Mouse (Mus musculus) intestine, embryonic 14.5 days (tissue): Measurements from ENCODE around the gene Hoxc13. TPM values are rescaled to one million over a fixed set of nuclear protein-coding genes. Genes with fewer than 3 reads are reported as not detected.

Experiments used
- ATAC-seq: fragments of 200-750 bp; cut with Nextera tagmentation; replicated peaks from 2 replicates; pipeline ENCODE4 v1.8.0; 2017; ENCODE audit warnings: low read depth, moderate number of reproducible peaks, moderate TSS enrichment, moderate library complexity; ENCODE audit not compliant: low FRiP score, low TSS enrichment
- DNase-seq: peaks from one replicate; pipeline ENCODE4 v3.0.0-alpha.2; 2018; ENCODE audit warnings: low spot score
- H3K27ac ChIP-seq: fragments of 300-500 bp; sonication (generic); 2 replicates; pipeline ENCODE4 v1.5.1; 2014; ENCODE audit warnings: low read depth, mild to moderate bottlenecking, control low read depth
- H3K27me3 ChIP-seq: fragments of 300-500 bp; sonication (generic); replicated peaks from 2 replicates; pipeline ENCODE4 v1.6.1; 2014; ENCODE audit warnings: low read length, control low read depth; ENCODE audit not compliant: control insufficient read depth, insufficient read depth
- H3K36me3 ChIP-seq: fragments of 300-500 bp; sonication (generic); 2 replicates; pipeline ENCODE4 v1.6.1; 2014; ENCODE audit warnings: low read length, control low read depth; ENCODE audit not compliant: control insufficient read depth, insufficient read depth
- H3K4me1 ChIP-seq: fragments of 300-500 bp; sonication (generic); replicated peaks from 2 replicates; pipeline ENCODE4 v1.6.1; 2014; ENCODE audit warnings: low read length, control low read depth, mixed read lengths; ENCODE audit not compliant: control insufficient read depth, insufficient read depth
- H3K4me2 ChIP-seq: fragments of 300-500 bp; sonication (generic); 2 replicates; pipeline ENCODE4 v1.6.1; 2014; ENCODE audit warnings: low read length
- H3K4me3 ChIP-seq: fragments of 300-500 bp; sonication (generic); 2 replicates; pipeline ENCODE4 v1.5.1; 2014; ENCODE audit warnings: low read depth, low read length, control low read depth, mixed read lengths
- H3K9ac ChIP-seq: fragments of 300-500 bp; sonication (generic); 2 replicates; pipeline ENCODE4 v1.6.1; 2014; ENCODE audit warnings: mild to moderate bottlenecking, low read length
- H3K9me3 ChIP-seq: fragments of 300-500 bp; sonication (generic); 2 replicates; pipeline ENCODE4 v1.6.1; 2016; ENCODE audit warnings: low read length, control low read depth; ENCODE audit not compliant: control insufficient read depth
- WGBS: fragments of 180-500 bp; shearing (Covaris S2); extraction: QIAGEN DNeasy Blood & Tissue Kit; methylation state at CpG from one replicate; pipeline ENCODE4 v1.1.7; 2014; 5-methylcytosine and 5-hydroxymethylcytosine counted together
- polyA plus RNA-seq: library from polyadenylated mRNA; unstranded; fragments of >200 nt; fragmentation: Nextera tagmentation; extraction: Ambion mirVana; gene quantifications from 2 replicates; pipeline ENCODE4 v1.2.1, GENCODE M21; 2014

The Hoxc13 gene
- polyA plus RNA-seq, 1 experiment from 2014 or later, result not detected

GRCm38 (mm10) chr15:102955007-102955382 is 34.1 kb downstream of the Hoxc13 start:
- no peak for ATAC-seq
- no peak overlapping the region for H3K9ac ChIP-seq
- no peak for DNase-seq
- H3K9me3 ChIP-seq, result no peaks in the 10 kb centered on the region
- H3K4me2 ChIP-seq, result no peak overlapping the region
- 0 out of 2 replicates have a peak, but pooled peaks cover 1% of the 10 kb centered on the region for H3K4me1 ChIP-seq
- H3K36me3 ChIP-seq, result no peaks in the 10 kb centered on the region
- no peak overlapping the region for H3K27ac ChIP-seq
- 1% methylated on average over 27 of the region's 28 CpGs for WGBS
- H3K27me3 ChIP-seq, result peaks cover 100% of the 10 kb centered on the region
- H3K4me3 ChIP-seq, result peak overlapping the region; percentile 8; the same call in 1 of the 2 replicates

DNA sequence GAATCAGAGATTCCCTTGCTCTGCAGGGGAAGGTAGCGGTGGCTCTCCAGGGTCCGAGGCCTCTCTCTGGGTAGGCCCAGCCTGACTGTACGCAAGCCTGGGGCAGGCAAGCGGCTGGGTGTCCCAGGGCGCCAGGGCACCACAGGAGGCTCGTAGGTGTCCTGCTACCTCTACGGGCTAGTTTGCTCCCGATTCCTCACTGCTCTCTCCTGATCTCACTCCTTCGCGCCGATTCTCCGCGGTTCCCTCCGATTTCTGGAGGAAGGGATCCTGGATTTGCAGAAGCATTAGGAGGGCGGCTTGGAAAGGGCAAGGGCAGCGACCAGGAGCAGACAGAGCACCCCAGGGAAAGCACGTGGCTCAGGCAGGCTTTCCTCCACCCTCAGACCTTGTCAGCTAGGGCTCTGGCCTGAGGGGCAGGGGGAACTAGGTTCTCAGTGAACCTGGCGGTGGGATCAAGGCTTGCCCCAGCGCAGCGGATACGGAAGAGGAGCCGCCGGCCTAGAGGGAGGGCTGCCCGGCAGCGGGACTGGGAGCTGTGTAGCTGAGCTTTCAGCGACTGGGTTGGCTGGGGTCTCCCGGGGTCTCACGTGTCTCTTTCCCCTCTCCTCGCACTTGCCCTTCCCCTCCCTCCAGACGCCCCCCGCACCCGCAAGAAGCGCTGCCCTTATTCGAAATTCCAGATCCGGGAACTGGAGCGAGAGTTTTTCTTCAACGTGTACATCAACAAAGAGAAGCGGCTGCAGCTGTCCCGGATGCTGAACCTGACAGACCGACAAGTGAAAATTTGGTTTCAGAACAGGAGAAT is 35.1 kb downstream of the Hoxc13 start:
- Histone ChIP-seq H3K27me3 (peaks cover 100% of the 10 kb centered on the region), H3K9me3 (no peaks in the 10 kb centered on the region), H3K9ac (0 out of 2 replicates have a peak overlapping the region, but pooled peaks have one; percentile 13), H3K36me3 (no peaks in the 10 kb centered on the region), H3K4me3 (peak overlapping the region; percentile 6; the same call in 1 of the 2 replicates), H3K27ac (no peak overlapping the region), H3K4me2 (0 out of 2 replicates have a peak overlapping the region, but pooled peaks have one; percentile 1), H3K4me1 (peaks cover 4% of the 10 kb centered on the region; the same call in 1 of the 2 replicates)
- WGBS, result 1% methylated on average over 40 of the region's 40 CpGs
- DNase-seq (peak; percentile 77), ATAC-seq (no peak)

GRCm38 (mm10) chr15:102956906-102957305 is 36.0 kb downstream of the Hoxc13 start:
- Histone ChIP-seq H3K27me3 (peaks cover 100% of the 10 kb centered on the region), H3K4me3 (no peak overlapping the region), H3K4me1 (peaks cover 4% of the 10 kb centered on the region; the same call in 1 of the 2 replicates), H3K9ac (no peak overlapping the region), H3K4me2 (no peak overlapping the region), H3K9me3 (no peaks in the 10 kb centered on the region), H3K27ac (no peak overlapping the region), H3K36me3 (no peaks in the 10 kb centered on the region)
- no peak for ATAC-seq
- no peak for DNase-seq
- 3% methylated on average over 12 of the region's 12 CpGs for WGBS

DNA sequence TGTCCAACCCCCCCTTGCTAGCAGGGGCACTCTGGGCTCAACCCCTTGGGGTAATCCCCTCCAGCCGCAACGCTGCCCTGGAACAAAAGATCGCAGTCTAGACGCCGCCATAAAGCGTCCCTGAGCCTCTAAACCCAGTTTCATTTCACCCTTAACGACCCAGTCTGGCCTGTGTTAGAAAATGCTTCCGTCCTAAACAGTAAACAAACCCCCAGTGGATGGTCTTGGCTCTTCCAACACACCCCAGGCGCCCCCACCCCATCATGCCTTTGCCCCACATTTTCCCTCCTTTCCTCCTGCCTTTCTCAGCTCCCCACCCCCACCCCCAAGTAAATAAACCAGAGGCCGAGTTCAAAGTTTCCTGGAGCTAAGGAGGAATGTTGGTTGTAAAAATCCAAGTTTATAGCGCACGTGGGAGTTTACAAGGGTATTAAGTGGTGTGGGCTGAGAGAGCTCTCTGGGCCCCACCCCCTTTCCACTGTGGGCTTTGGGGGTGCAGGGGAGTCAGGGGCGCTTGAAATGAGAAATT is 38.8 kb downstream of the Hoxc13 start:
- Histone ChIP-seq H3K27me3 (peaks cover 99% of the 10 kb centered on the region), H3K27ac (no peak overlapping the region), H3K4me1 (peaks cover 4% of the 10 kb centered on the region; the same call in 1 of the 2 replicates), H3K4me3 (no peak overlapping the region; the same call in 1 of the 2 replicates), H3K36me3 (no peaks in the 10 kb centered on the region), H3K9me3 (no peaks in the 10 kb centered on the region), H3K9ac (no peak overlapping the region), H3K4me2 (peak overlapping the region; percentile 30)
- DNase-seq (no peak), ATAC-seq (no peak)
- WGBS, result under 1% methylated on average over 13 of the region's 13 CpGs

GRCm38 (mm10) chr15:102961728-102962127 is 40.8 kb downstream of the Hoxc13 start:
- peaks cover 4% of the 10 kb centered on the region; the same call in 1 of the 2 replicates for H3K4me1 ChIP-seq
- H3K4me2 ChIP-seq, result peak overlapping the region; percentile 1
- no peak overlapping the region for H3K4me3 ChIP-seq
- DNase-seq (no peak), ATAC-seq (no peak)
- no peaks in the 10 kb centered on the region for H3K36me3 ChIP-seq
- no peak overlapping the region for H3K9ac ChIP-seq
- no peak overlapping the region for H3K27ac ChIP-seq
- no peaks in the 10 kb centered on the region for H3K9me3 ChIP-seq
- 1% methylated on average over 6 of the region's 6 CpGs for WGBS
- H3K27me3 ChIP-seq, result peaks cover 99% of the 10 kb centered on the region

DNA sequence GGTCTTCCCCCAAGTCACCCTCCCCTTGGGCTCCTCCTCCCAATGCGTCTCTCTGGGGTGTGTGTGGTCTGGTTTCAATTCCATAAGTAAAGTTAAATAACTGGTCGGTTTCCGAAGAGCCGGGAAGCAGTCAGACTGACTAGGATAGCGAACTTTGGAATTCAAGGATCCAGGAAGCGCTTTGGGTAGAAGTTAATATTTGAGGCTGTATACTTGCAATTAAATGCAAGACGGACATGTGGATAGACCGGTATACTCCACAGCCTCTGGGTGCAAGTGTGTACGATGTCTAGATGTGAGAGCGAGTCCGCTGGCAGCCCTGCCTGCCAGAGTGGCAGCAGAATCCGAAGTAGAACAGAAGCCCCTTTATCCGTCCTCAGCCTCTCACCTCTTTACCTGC is 41.6 kb downstream of the Hoxc13 start:
- ATAC-seq (no peak), DNase-seq (peak; percentile 76)
- Histone ChIP-seq H3K4me2 (peak overlapping the region; percentile 12; the same call in 1 of the 2 replicates), H3K4me1 (peaks cover 4% of the 10 kb centered on the region; the same call in 1 of the 2 replicates), H3K9ac (no peak overlapping the region), H3K27me3 (peaks cover 99% of the 10 kb centered on the region), H3K27ac (no peak overlapping the region), H3K9me3 (no peaks in the 10 kb centered on the region), H3K4me3 (no peak overlapping the region), H3K36me3 (no peaks in the 10 kb centered on the region)
- WGBS, result 4% methylated on average over 13 of the region's 13 CpGs

- Histone ChIP-seq H3K27ac (no peak overlapping the region), H3K4me2 (peak overlapping the region; percentile 30; the same call in 1 of the 2 replicates), H3K9ac (0 out of 2 replicates have a peak overlapping the region, but pooled peaks have one; percentile 3), H3K4me1 (peaks cover 4% of the 10 kb centered on the region; the same call in 1 of the 2 replicates), H3K4me3 (no peak overlapping the region), H3K36me3 (no peaks in the 10 kb centered on the region), H3K9me3 (no peaks in the 10 kb centered on the region), H3K27me3 (peaks cover 98% of the 10 kb centered on the region)
- ATAC-seq (no peak), DNase-seq (no peak)
- 5% methylated on average over 8 of the region's 8 CpGs for WGBS
These were observed 42.4 kb downstream of the Hoxc13 start for GRCm38 (mm10) chr15:102963259-102963658.

- H3K4me1 ChIP-seq, result peaks cover 4% of the 10 kb centered on the region; the same call in 1 of the 2 replicates
- no peak overlapping the region for H3K27ac ChIP-seq
- H3K27me3 ChIP-seq, result peaks cover 98% of the 10 kb centered on the region
- WGBS, result 3% methylated on average over 28 of the region's 28 CpGs
- 0 out of 2 replicates have a peak overlapping the region, but pooled peaks have one; percentile 6 for H3K4me3 ChIP-seq
- H3K9ac ChIP-seq, result no peak overlapping the region
- H3K4me2 ChIP-seq, result peak overlapping the region; percentile 30
- ATAC-seq, result no peak
- H3K9me3 ChIP-seq, result no peaks in the 10 kb centered on the region
- no peaks in the 10 kb centered on the region for H3K36me3 ChIP-seq
- peak; percentile 86 for DNase-seq
These were observed 43.1 kb downstream of the Hoxc13 start for GRCm38 (mm10) chr15:102963671-102964640.
